Mouse (Mus musculus): ENCODE measurements around the gene Scamp1. TPM values are rescaled to one million over a fixed set of nuclear protein-coding genes. Genes with fewer than 3 reads are reported as not detected.

Scamp1 gene
- polyA plus RNA-seq, 1 experiment from 2014 or later: 37.1 TPM

DNA sequence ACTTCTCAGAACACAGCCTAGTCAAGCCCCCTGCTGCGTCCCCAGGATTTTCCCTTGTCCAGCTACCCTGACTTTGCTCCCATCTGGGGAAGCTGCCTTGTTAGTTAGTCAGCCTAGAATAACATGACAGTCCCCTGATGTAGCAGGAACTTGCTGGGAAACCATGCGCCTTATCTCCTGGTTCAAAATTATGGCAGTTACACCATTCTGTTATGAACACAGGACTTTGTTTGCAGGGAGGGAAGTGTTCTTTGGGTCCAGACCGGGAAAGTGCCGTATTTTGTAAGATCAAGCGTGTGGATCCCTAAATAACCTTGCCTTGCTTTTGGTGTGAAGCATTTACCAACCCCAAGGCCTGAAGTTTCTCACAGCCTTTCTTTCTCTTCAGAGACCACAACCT is 114.0 kb downstream of the Scamp1 start:
- Histone ChIP-seq H3K4me2 (no peak overlapping the region), H3K4me1 (peaks cover 10% of the 10 kb centered on the region), H3K27ac (no peak overlapping the region), H3K9me3 (no peaks in the 10 kb centered on the region), H3K36me3 (no peaks in the 10 kb centered on the region), H3K27me3 (replicated peaks) (0 out of 2 replicates have a peak, but pooled peaks cover 11% of the 10 kb centered on the region), H3K9ac (no peak overlapping the region), H3K4me3 (replicated peaks) (no peak overlapping the region)
- ATAC-seq (ENCODE audit: insufficient read depth, low FRiP score, low read depth): no peak
- WGBS: 81% methylated on average over 5 of the region's 5 CpGs

DNA sequence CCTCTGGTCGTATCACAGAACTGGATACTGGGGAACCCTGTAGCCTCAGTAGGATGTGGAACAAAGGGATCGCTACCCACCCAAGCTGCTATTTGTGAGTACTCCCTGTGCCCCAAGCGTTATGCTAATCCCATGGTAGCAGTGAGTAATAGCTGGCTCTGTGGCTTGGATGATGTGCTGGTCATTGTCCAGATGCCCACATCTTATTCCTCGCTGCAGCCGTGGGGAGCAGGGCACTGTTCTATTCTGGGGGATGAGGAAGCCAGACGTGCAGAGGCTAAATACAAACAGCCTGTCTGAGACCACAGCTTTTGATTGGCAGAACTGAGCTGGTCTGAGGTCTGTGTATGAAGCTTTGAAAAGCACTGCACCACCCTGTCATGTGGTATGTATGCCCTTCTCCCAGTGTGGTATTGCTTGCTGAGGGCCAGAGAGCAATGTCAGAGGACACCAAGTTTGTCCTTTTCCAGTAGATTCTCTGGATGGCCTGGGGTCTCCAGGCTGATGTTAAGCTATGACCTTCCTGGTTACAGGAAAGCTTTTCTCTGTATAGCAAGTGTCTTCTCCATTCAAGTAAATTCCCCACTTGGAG is 116.2 kb downstream of the Scamp1 start:
- WGBS: 64% methylated on average over 6 of the region's 6 CpGs
- no peak overlapping the region for H3K9ac ChIP-seq
- no peak overlapping the region for H3K4me2 ChIP-seq
- 0 out of 2 replicates have a peak, but pooled peaks cover 5% of the 10 kb centered on the region for H3K27me3 ChIP-seq (replicated peaks)
- H3K27ac ChIP-seq: no peak overlapping the region
- no peak for ATAC-seq (ENCODE audit: insufficient read depth, low FRiP score, low read depth)
- peaks cover 4% of the 10 kb centered on the region for H3K4me1 ChIP-seq
- H3K36me3 ChIP-seq: no peaks in the 10 kb centered on the region
- no peak overlapping the region for H3K4me3 ChIP-seq (replicated peaks)
- no peaks in the 10 kb centered on the region for H3K9me3 ChIP-seq

DNA sequence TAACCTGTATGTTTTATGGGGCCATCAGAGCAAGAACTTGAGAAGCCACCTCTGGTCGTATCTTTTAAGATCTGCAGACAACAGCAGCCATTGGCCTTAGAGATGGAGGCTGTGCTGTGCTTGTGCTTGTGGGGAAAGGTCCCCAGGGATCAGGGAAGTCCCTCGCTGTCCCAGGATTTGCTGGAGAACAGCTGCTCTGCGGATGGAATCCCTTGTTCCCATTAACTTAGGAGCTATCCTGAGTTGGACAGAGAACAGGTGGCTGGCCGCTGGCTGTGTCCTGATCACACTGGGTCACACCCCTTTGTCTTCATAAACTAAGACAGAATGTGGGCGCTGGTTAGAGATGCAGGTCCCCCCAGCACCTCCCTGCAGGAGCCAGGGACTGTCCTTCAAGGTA is 117.3 kb downstream of the Scamp1 start:
- ATAC-seq (ENCODE audit: insufficient read depth, low FRiP score, low read depth): no peak
- H3K27ac ChIP-seq: no peak overlapping the region
- no peak overlapping the region for H3K4me3 ChIP-seq (replicated peaks)
- no peaks in the 10 kb centered on the region for H3K4me1 ChIP-seq
- H3K36me3 ChIP-seq: no peaks in the 10 kb centered on the region
- 0 out of 2 replicates have a peak, but pooled peaks cover 3% of the 10 kb centered on the region for H3K27me3 ChIP-seq (replicated peaks)
- H3K9ac ChIP-seq: no peak overlapping the region
- no peak overlapping the region for H3K4me2 ChIP-seq
- WGBS: 68% methylated on average over 5 of the region's 5 CpGs
- H3K9me3 ChIP-seq: no peaks in the 10 kb centered on the region

DNA sequence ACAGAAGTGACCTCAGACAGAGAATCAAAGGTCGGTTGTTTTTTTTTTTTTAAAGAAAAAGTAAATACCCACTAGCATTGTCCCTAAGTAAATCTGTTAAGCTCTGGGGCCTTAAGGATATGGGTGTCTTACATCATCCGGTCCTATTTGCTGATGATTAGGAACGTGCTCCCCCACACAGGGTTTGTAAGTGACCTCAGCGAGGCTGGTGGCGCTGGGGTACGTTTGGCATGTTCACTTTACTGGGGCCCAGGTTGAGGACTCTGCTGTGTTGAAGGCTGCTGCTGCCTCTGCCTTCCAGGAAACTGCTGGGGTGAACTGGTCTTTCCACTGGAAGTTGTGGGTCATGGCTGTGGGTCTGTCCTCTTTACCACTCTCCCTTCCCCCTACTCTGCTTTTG is 121.2 kb downstream of the Scamp1 start:
- H3K9ac ChIP-seq: no peak overlapping the region
- no peaks in the 10 kb centered on the region for H3K36me3 ChIP-seq
- no peak for ATAC-seq (ENCODE audit: insufficient read depth, low FRiP score, low read depth)
- H3K4me2 ChIP-seq: no peak overlapping the region
- no peaks in the 10 kb centered on the region for H3K27me3 ChIP-seq (replicated peaks)
- no peak overlapping the region for H3K27ac ChIP-seq
- H3K4me3 ChIP-seq (replicated peaks): no peak overlapping the region
- no peaks in the 10 kb centered on the region for H3K9me3 ChIP-seq
- 50% methylated on average over 6 of the region's 6 CpGs for WGBS
- no peaks in the 10 kb centered on the region for H3K4me1 ChIP-seq

DNA sequence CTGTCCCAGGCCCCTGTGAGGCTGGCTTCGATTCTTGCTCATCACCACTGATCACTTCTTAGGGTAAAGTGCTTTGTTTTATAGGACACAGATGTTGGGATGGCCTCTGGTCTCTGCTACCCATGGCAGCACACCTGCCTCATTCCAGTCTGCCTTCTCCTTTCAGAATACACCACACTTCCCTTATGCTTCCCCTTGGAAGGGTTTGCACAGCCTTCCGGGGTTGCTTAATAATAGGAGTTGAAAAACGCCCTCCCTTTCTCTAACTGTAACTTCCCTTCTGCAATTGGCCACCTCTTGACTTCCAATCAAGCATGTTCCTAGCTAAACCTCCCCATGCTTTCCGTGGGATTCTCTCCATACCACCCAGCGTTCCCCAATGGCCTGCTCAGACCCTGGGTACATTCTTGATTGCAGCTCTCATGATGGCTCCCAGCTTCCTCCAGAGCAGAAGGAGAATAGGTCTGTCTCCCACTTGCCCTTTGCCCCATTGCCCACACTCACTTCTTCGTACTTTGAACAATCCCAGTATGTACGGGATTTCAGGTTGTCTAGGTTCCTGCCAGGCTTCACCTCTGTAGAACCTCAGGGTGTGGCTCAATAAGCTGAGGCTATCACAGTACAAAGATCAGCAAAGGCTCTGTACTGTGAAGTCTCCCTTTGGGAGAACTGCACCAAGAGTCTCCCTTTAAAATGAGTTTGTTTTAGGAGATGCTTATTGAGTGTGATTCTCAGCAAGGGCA is 126.0 kb downstream of the Scamp1 start:
- no peak overlapping the region for H3K4me2 ChIP-seq
- H3K9ac ChIP-seq: no peak overlapping the region
- H3K36me3 ChIP-seq: no peaks in the 10 kb centered on the region
- no peak overlapping the region for H3K4me3 ChIP-seq (replicated peaks)
- WGBS: 73% methylated on average over 7 of the region's 7 CpGs
- H3K27me3 ChIP-seq (replicated peaks): no peaks in the 10 kb centered on the region
- no peaks in the 10 kb centered on the region for H3K4me1 ChIP-seq
- 0 out of 2 replicates have a peak, but pooled peaks have one; percentile 37 for ATAC-seq (ENCODE audit: insufficient read depth, low FRiP score, low read depth)
- no peaks in the 10 kb centered on the region for H3K9me3 ChIP-seq
- peak overlapping the region; percentile 44; the same call in 1 of the 2 replicates for H3K27ac ChIP-seq

DNA sequence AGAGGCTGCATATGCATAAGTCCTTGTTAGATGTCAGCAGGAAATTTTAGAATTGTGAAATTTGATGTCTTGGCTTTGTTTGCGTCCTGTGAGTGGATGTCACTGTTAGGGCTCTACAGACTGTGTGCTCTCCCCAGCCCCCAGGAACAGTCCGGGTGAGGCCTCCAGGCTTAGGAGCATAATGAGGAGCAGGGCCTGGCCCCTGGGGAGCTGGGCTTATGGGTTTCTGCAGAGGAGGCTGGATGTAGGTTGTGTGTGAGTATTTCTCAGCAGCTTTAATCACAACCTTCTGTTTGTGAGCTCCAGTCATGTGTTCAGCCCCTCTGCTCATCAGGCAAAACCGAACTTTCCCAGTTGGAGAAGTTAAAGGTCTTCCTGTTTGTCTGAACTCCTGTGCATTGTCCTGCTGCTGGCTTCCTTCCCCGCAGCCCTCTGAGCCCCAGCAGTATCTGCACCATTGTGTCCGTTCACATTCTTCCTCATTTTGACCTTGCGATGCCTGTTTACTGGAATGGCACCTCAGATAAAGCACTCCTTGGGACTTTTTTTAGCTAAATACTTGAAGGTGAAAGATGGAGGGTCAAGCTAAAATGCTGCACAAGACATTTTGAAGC is 126.7 kb downstream of the Scamp1 start:
- Histone ChIP-seq H3K4me1 (no peaks in the 10 kb centered on the region), H3K27me3 (replicated peaks) (no peaks in the 10 kb centered on the region), H3K4me2 (no peak overlapping the region), H3K36me3 (no peaks in the 10 kb centered on the region), H3K9me3 (no peaks in the 10 kb centered on the region), H3K9ac (no peak overlapping the region), H3K27ac (peak overlapping the region; percentile 44; the same call in 1 of the 2 replicates), H3K4me3 (replicated peaks) (no peak overlapping the region)
- WGBS: 62% methylated on average over 6 of the region's 6 CpGs
- ATAC-seq (ENCODE audit: insufficient read depth, low FRiP score, low read depth): no peak

DNA sequence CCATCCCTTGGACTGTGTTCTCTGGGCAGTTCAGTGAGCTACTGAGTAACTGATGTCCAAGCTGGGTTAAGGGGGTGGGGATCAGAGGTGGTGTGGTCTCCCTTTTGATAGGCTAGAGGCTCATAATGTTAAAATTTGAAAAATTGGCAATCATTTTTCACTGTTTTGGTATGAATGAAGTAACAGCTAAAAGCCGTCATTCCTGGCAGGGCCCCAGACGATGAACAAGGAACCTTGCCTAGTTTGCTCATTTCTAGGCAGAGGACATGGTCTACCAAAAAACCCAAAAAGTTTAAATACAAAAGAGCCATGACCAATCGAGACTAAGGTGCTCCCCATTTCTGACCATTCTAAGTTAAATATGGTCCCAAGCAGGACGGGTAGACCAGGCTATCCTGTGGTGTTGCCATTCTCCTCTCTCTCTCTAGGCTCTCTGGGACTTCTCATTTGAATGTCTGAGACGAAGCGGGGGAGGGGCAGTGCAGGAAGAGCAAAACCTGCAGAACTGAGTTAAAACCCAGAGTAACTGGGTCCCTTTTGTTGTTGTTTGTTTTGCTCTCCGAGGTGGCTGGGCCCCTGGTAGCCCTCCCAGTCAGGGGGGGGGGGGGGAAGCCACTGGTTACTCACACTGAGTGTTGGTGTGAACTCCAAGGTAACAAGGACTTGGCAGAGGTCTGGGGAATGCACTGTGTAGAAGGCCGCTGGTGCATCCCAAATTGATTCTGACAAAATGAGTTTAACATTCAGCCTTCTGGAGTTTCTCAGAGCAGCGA is 129.8 kb downstream of the Scamp1 start:
- no peak for ATAC-seq (ENCODE audit: insufficient read depth, low FRiP score, low read depth)
- H3K9me3 ChIP-seq: no peaks in the 10 kb centered on the region
- H3K36me3 ChIP-seq: no peaks in the 10 kb centered on the region
- H3K4me3 ChIP-seq (replicated peaks): no peak overlapping the region
- no peak overlapping the region for H3K9ac ChIP-seq
- WGBS: 54% methylated on average over 9 of the region's 9 CpGs
- no peak overlapping the region for H3K4me2 ChIP-seq
- H3K27ac ChIP-seq: no peak overlapping the region
- no peaks in the 10 kb centered on the region for H3K27me3 ChIP-seq (replicated peaks)
- H3K4me1 ChIP-seq: no peaks in the 10 kb centered on the region

DNA sequence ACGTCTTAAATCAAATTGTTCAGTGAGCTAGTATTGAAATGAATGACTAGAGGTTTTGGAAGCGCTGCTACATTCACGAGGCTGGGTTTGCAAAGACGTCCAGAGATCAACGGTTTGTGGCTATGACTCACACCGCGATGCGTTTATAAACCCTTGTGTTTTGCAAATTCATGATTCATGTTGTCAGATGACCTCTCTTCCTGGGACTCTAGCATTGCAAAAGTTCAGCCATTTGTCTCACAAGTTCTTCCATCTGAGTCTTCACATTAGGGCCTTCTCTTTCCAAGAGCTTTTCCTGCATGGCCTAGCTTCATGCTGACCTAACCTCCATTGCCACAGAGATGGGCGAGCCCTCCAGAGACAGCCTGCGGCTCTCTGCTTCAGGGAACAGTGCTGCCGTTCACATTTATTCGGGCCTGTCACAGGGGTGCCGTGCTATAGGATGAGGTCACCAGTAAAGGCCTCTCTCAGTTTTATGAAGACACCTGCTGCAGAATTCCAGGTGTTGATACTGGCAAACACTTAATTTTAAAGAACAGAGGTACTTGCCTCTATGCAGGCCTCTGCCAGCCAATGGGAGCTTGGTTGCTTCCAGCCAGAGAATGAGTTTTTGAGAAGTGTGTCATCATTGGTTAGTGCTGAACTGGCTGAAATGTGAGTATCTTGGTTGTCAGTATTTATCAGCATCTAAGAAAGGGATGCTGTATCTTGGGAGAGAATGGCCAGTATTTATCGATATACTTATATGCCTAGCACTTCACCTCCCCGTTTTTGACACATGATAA is 131.0 kb downstream of the Scamp1 start:
- ATAC-seq (ENCODE audit: insufficient read depth, low FRiP score, low read depth): no peak
- no peaks in the 10 kb centered on the region for H3K36me3 ChIP-seq
- no peak overlapping the region for H3K4me3 ChIP-seq (replicated peaks)
- no peaks in the 10 kb centered on the region for H3K9me3 ChIP-seq
- no peak overlapping the region for H3K27ac ChIP-seq
- no peak overlapping the region for H3K4me2 ChIP-seq
- no peak overlapping the region for H3K9ac ChIP-seq
- WGBS: 67% methylated on average over 15 of the region's 15 CpGs
- H3K4me1 ChIP-seq: no peaks in the 10 kb centered on the region
- no peaks in the 10 kb centered on the region for H3K27me3 ChIP-seq (replicated peaks)

DNA sequence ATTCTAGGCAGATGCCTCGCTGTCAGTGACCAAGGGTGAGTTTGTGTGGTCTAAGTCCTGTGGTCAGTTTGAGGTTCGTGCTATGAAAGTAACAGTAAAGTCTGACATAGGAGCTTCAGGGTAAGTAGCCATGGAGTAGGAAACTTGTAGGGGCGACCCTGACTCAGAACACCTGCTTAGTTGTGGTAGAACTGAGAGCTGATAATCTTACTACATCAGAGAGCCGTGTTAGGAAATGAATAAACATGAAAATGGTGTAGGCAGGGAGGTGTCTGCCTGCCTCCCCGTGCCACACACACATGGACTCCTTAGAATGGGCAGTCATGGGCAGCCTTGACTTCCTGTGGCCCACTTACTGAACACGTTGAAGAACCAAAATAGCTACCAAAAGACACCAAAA is 132.0 kb downstream of the Scamp1 start:
- WGBS: 87% methylated on average over 6 of the region's 6 CpGs
- no peak for ATAC-seq (ENCODE audit: insufficient read depth, low FRiP score, low read depth)
- Histone ChIP-seq H3K36me3 (no peaks in the 10 kb centered on the region), H3K27me3 (replicated peaks) (no peaks in the 10 kb centered on the region), H3K9ac (no peak overlapping the region), H3K4me3 (replicated peaks) (no peak overlapping the region), H3K27ac (no peak overlapping the region), H3K4me1 (no peaks in the 10 kb centered on the region), H3K9me3 (no peaks in the 10 kb centered on the region), H3K4me2 (no peak overlapping the region)

DNA sequence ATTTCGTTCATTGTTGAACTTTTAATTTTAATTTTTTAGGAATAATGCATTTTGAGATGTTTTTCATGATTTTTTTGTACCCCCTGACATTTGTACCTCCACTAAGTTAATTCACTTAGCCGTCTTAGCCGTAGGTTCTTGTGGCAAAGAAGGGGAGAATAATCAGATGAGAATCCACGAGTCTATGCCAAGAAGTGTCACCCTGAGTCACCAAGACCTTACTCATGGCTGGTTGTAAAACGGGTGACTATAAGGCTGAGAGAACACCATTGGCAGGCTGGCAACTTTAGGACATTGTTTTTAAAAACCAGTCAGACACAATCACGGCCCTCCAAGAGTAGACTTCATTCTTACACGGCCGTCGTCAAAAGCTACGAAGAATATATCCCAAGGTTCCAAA is 132.8 kb downstream of the Scamp1 start:
- no peak overlapping the region for H3K27ac ChIP-seq
- H3K9ac ChIP-seq: no peak overlapping the region
- H3K27me3 ChIP-seq (replicated peaks): no peaks in the 10 kb centered on the region
- no peak for ATAC-seq (ENCODE audit: insufficient read depth, low FRiP score, low read depth)
- H3K4me1 ChIP-seq: no peaks in the 10 kb centered on the region
- no peaks in the 10 kb centered on the region for H3K36me3 ChIP-seq
- no peak overlapping the region for H3K4me2 ChIP-seq
- no peaks in the 10 kb centered on the region for H3K9me3 ChIP-seq
- WGBS: 92% methylated on average over 10 of the region's 10 CpGs
- no peak overlapping the region for H3K4me3 ChIP-seq (replicated peaks)
